In genomic region chr10:8290661-8291060, GRCm38 (mm10) we compare ENCODE assay signal across 22 mouse cellular contexts.
A peak's percentile ranks its signal among the peaks of the same experiment; 100 is the strongest.
DNase-seq lines count a peak whose midpoint lies in the region; ATAC-seq and TF ChIP-seq lines count a peak whose summit lies in the region.
"Had no signal": no experiment of that assay in that cellular context is flagged by ENCODE, and none has a peak within 500 bp of the region (broad histone marks: within the 10 kb centered on the region; RNA-seq: fewer than 3 reads in every experiment).

No protein-coding gene starts in this region.

- WGBS in heart, embryonic 11.5 days (ENCODE audit: insufficient replicate concordance): 63% methylated on average over 5 of the region's 5 CpGs
- WGBS in lung, embryonic 16.5 days: 32% methylated on average over 5 of the region's 5 CpGs
- 47% methylated on average over 5 of the region's 5 CpGs for WGBS in lung, adult 2 months
- WGBS in lung, postnatal 0 days: 35% methylated on average over 5 of the region's 5 CpGs
- WGBS in hindbrain, embryonic 13.5 days: 62% methylated on average over 5 of the region's 5 CpGs

- DNase-seq in heart, postnatal 10 days: peak; percentile 31 to 39
- DNase-seq in lung, adult 2 months: no peak
- DNase-seq in lung, postnatal 0 days (ENCODE audit: low spot score): peak; percentile 22
- no peak for DNase-seq in gastrocnemius, postnatal 4 days (ENCODE audit: low spot score in 2 of 2)
- DNase-seq: adrenal gland, postnatal 36 days; cerebellum, postnatal 10 days; kidney, postnatal 14 days; right cerebral cortex, postnatal 14 days; thymus, adult 2 months had no signal

- no peaks in the 10 kb centered on the region for H3K27me3 ChIP-seq in heart, embryonic 11.5 days (ENCODE audit: control insufficient read depth, insufficient read depth, low read length)
- no peaks in the 10 kb centered on the region for H3K27me3 ChIP-seq in lung, embryonic 16.5 days (ENCODE audit: control insufficient read depth, insufficient read depth, low read depth, low read length)
- H3K27me3 ChIP-seq in lung, postnatal 0 days (replicated peaks; ENCODE audit: insufficient read depth, low read length): no peaks in the 10 kb centered on the region
- H3K27me3 ChIP-seq in hindbrain, embryonic 13.5 days: no peaks in the 10 kb centered on the region
- H3K27me3 ChIP-seq: embryonic facial prominence, embryonic 12.5 days; forebrain, embryonic 13.5 days; hindbrain, embryonic 15.5 days; lung, embryonic 15.5 days; neural tube, embryonic 15.5 days had no signal

- ATAC-seq in heart, embryonic 11.5 days (replicated peaks; ENCODE audit: insufficient number of reproducible peaks, low FRiP score, low TSS enrichment): no peak
- ATAC-seq in lung, embryonic 16.5 days (ENCODE audit: low read depth): peak; percentile 52; the same call in 1 of the 2 replicates
- peak; percentile 52 for ATAC-seq in lung, postnatal 0 days
- no peak for ATAC-seq in hindbrain, embryonic 13.5 days (ENCODE audit: low FRiP score)
- ATAC-seq: forebrain, embryonic 13.5 days; intestine, embryonic 16.5 days; midbrain, embryonic 16.5 days had no signal

- TF ChIP-seq CTCF in lung, adult 2 months (IDR thresholded peaks at IDR 0.05; ENCODE audit: insufficient read depth, low read length): no peak
- TF ChIP-seq CTCF in lung, postnatal 0 days (IDR thresholded peaks at IDR 0.05): no peak

- no peak overlapping the region for H3K9ac ChIP-seq in heart, embryonic 11.5 days (ENCODE audit: low read depth, low read length)
- H3K9ac ChIP-seq in lung, embryonic 16.5 days (ENCODE audit: low read length): no peak overlapping the region
- H3K9ac ChIP-seq in lung, postnatal 0 days (replicated peaks; ENCODE audit: low read depth): no peak overlapping the region
- no peak overlapping the region for H3K9ac ChIP-seq in hindbrain, embryonic 13.5 days
- H3K9ac ChIP-seq: embryonic facial prominence, embryonic 12.5 days; forebrain, embryonic 13.5 days; hindbrain, embryonic 15.5 days; lung, embryonic 15.5 days; neural tube, embryonic 15.5 days had no signal

- H3K27ac ChIP-seq in heart, embryonic 11.5 days (ENCODE audit: low read depth, low read length): no peak overlapping the region
- H3K27ac ChIP-seq in lung, embryonic 16.5 days (ENCODE audit: low read length): no peak overlapping the region
- no peak overlapping the region for H3K27ac ChIP-seq in lung, postnatal 0 days (ENCODE audit: low read length)
- no peak overlapping the region for H3K27ac ChIP-seq in hindbrain, embryonic 13.5 days
- H3K27ac ChIP-seq: embryonic facial prominence, embryonic 12.5 days; forebrain, embryonic 13.5 days; hindbrain, embryonic 15.5 days; left cerebral cortex, adult 2 months; lung, embryonic 15.5 days; neural tube, embryonic 15.5 days had no signal

- no peak for TF ChIP-seq POLR2A in lung, adult 2 months (IDR thresholded peaks at IDR 0.05; ENCODE audit: borderline replicate concordance, extremely low read depth, low read depth, low read length)

- intact Hi-C loops in heart, postnatal 10 days (cut with DNase I): no loop called here

- H3K36me3 ChIP-seq in heart, embryonic 11.5 days (ENCODE audit: control insufficient read depth, insufficient read depth, low read length): no peaks in the 10 kb centered on the region
- H3K36me3 ChIP-seq in lung, embryonic 16.5 days (ENCODE audit: control insufficient read depth, insufficient read depth, low read length): no peaks in the 10 kb centered on the region
- H3K36me3 ChIP-seq in lung, postnatal 0 days (ENCODE audit: insufficient read depth, low read length): no peaks in the 10 kb centered on the region
- no peaks in the 10 kb centered on the region for H3K36me3 ChIP-seq in hindbrain, embryonic 13.5 days
- H3K36me3 ChIP-seq: embryonic facial prominence, embryonic 12.5 days; hindbrain, embryonic 15.5 days; lung, embryonic 15.5 days; neural tube, embryonic 15.5 days had no signal

- no peak overlapping the region for H3K4me2 ChIP-seq in heart, embryonic 11.5 days
- H3K4me2 ChIP-seq in lung, embryonic 16.5 days (ENCODE audit: low read depth, low read length): no peak overlapping the region
- H3K4me2 ChIP-seq in lung, postnatal 0 days (replicated peaks; ENCODE audit: low read depth, low read length): no peak overlapping the region
- no peak overlapping the region for H3K4me2 ChIP-seq in hindbrain, embryonic 13.5 days
- H3K4me2 ChIP-seq: embryonic facial prominence, embryonic 12.5 days; forebrain, embryonic 13.5 days; hindbrain, embryonic 15.5 days; liver, embryonic 11.5 days; lung, embryonic 15.5 days; neural tube, embryonic 15.5 days had no signal

- no peak for TF ChIP-seq EP300 in lung, postnatal 0 days (IDR thresholded peaks at IDR 0.05)

- no peak overlapping the region for H3K4me3 ChIP-seq in heart, embryonic 11.5 days (ENCODE audit: low read depth, low read length)
- no peak overlapping the region for H3K4me3 ChIP-seq in lung, embryonic 16.5 days (ENCODE audit: low read length)
- no peak overlapping the region for H3K4me3 ChIP-seq in lung, adult 2 months (replicated peaks; ENCODE audit: extremely low read depth, low read depth, low read length)
- H3K4me3 ChIP-seq in lung, postnatal 0 days (ENCODE audit: low read depth, low read length): no peak overlapping the region
- no peak overlapping the region for H3K4me3 ChIP-seq in hindbrain, embryonic 13.5 days
- H3K4me3 ChIP-seq: embryonic facial prominence, embryonic 12.5 days; erythroblast, embryonic 14.5 days; forebrain, embryonic 13.5 days; hindbrain, embryonic 15.5 days; left cerebral cortex, adult 2 months; lung, embryonic 15.5 days; neural tube, embryonic 15.5 days had no signal

- no peaks in the 10 kb centered on the region for H3K4me1 ChIP-seq in heart, embryonic 11.5 days (ENCODE audit: control insufficient read depth, insufficient read depth, low read length)
- H3K4me1 ChIP-seq in lung, embryonic 16.5 days (replicated peaks; ENCODE audit: control insufficient read depth, insufficient read depth, low read length): peaks cover 9% of the 10 kb centered on the region
- H3K4me1 ChIP-seq in lung, adult 2 months (ENCODE audit: control insufficient read depth, insufficient read depth, low read length): no peaks in the 10 kb centered on the region
- H3K4me1 ChIP-seq in lung, postnatal 0 days (ENCODE audit: insufficient read depth, low read depth, low read length): peaks cover 3% of the 10 kb centered on the region; the same call in 1 of the 2 replicates
- peaks cover 6% of the 10 kb centered on the region; the same call in 1 of the 2 replicates for H3K4me1 ChIP-seq in hindbrain, embryonic 13.5 days (replicated peaks)
- H3K4me1 ChIP-seq: forebrain, embryonic 13.5 days had no signal

- H3K9me3 ChIP-seq in heart, embryonic 11.5 days (replicated peaks; ENCODE audit: control insufficient read depth, low read length): no peaks in the 10 kb centered on the region
- no peaks in the 10 kb centered on the region; the same call in 1 of the 2 replicates for H3K9me3 ChIP-seq in lung, embryonic 16.5 days (ENCODE audit: control insufficient read depth, low read length)
- no peaks in the 10 kb centered on the region for H3K9me3 ChIP-seq in lung, postnatal 0 days (ENCODE audit: low read length)
- no peaks in the 10 kb centered on the region for H3K9me3 ChIP-seq in hindbrain, embryonic 13.5 days
- H3K9me3 ChIP-seq: embryonic facial prominence, embryonic 12.5 days; forebrain, embryonic 13.5 days; hindbrain, embryonic 15.5 days; lung, embryonic 15.5 days; neural tube, embryonic 15.5 days had no signal

Comparison
In these comparisons a context has a peak if more than half of its experiments do, and no peak if none do; other contexts are left out.
1. DNase-seq: peak in heart, postnatal 10 days (2 of 2) and lung, postnatal 0 days (single experiment); none in lung, adult 2 months (single experiment) and gastrocnemius, postnatal 4 days (0 of 2).
2. ATAC-seq: peak in lung, embryonic 16.5 days (single experiment) and lung, postnatal 0 days (single experiment); none in heart, embryonic 11.5 days (single experiment) and hindbrain, embryonic 13.5 days (single experiment).